Mouse (Mus musculus): ENCODE measurements around the gene Serinc5. TPM values are rescaled to one million over a fixed set of nuclear protein-coding genes. Genes with fewer than 3 reads are reported as not detected.
"Not testable (repeated sequence)": the region's sequence is repeated elsewhere in the genome, so short reads cannot be mapped to it uniquely, and the experiment has no call there.

Gene Serinc5
- polyA plus RNA-seq, 1 experiment from 2014 or later = 18.0 TPM

DNA sequence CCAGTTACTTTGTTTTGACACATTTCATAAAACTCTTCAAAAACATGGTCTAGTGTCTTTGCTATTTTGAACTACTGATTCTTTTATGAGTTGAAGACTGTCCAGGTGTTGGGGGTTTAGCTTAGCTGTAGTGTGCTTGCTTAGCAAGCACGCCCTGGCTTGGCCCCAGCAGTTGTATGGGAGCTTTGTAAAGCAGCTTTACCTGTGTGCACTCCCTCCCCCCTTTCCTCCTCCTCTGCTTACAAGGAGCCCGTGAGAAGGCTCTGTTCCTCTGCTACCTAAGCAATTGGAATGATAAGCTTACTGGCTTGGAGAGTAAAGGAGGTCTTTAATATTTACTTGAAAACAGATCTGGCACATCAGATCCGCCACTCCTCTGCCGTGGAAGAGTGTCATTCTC, 72.6 kb downstream of the Serinc5 start:
- no peaks in the 10 kb centered on the region for H3K27me3 ChIP-seq (ENCODE audit: control insufficient read depth, insufficient read depth, low read length)
- no peak overlapping the region for H3K4me2 ChIP-seq (replicated peaks; ENCODE audit: low read depth, low read length)
- H3K4me3 ChIP-seq (ENCODE audit: low read length) = no peak overlapping the region
- H3K27ac ChIP-seq (ENCODE audit: low read depth, low read length) = no peak overlapping the region
- H3K9me3 ChIP-seq (ENCODE audit: control insufficient read depth, low read length) = no peaks in the 10 kb centered on the region
- H3K9ac ChIP-seq (ENCODE audit: low read depth, low read length) = no peak overlapping the region
- 47% methylated on average over 4 of the region's 4 CpGs for WGBS
- no peaks in the 10 kb centered on the region for H3K36me3 ChIP-seq (ENCODE audit: control insufficient read depth, insufficient read depth, low read length)
- ATAC-seq (ENCODE audit: low FRiP score, low TSS enrichment) = no peak
- H3K4me1 ChIP-seq (ENCODE audit: control insufficient read depth, insufficient read depth, low read length) = no peaks in the 10 kb centered on the region

DNA sequence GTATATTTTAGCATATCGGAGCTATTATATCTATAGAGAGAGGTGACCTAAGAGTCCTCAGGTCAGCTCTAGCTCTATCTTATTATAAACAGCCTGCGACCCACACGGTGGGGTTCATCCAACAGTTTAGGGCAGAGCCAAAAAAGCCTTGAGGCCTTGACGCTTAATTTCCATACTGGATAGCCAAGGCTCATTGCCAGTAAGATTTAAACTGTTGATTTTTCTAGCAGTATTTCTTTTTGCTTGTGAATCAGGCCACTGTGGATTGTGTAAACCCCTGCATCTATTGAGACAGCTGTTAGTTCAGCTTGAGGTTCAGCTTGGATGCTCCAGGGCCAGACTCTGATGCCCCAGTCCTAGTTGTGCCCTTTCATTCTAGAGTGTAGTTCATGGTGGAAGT, 73.4 kb downstream of the Serinc5 start:
- H3K4me1 ChIP-seq (ENCODE audit: control insufficient read depth, insufficient read depth, low read length) = no peaks in the 10 kb centered on the region
- H3K9ac ChIP-seq (ENCODE audit: low read depth, low read length) = no peak overlapping the region
- no peak overlapping the region for H3K4me2 ChIP-seq (replicated peaks; ENCODE audit: low read depth, low read length)
- no peaks in the 10 kb centered on the region for H3K36me3 ChIP-seq (ENCODE audit: control insufficient read depth, insufficient read depth, low read length)
- WGBS = 75% methylated on average over 4 of the region's 4 CpGs
- H3K27ac ChIP-seq (ENCODE audit: low read depth, low read length) = no peak overlapping the region
- H3K4me3 ChIP-seq (ENCODE audit: low read length) = no peak overlapping the region
- no peaks in the 10 kb centered on the region for H3K9me3 ChIP-seq (ENCODE audit: control insufficient read depth, low read length)
- ATAC-seq (ENCODE audit: low FRiP score, low TSS enrichment) = no peak
- no peaks in the 10 kb centered on the region for H3K27me3 ChIP-seq (ENCODE audit: control insufficient read depth, insufficient read depth, low read length)

DNA sequence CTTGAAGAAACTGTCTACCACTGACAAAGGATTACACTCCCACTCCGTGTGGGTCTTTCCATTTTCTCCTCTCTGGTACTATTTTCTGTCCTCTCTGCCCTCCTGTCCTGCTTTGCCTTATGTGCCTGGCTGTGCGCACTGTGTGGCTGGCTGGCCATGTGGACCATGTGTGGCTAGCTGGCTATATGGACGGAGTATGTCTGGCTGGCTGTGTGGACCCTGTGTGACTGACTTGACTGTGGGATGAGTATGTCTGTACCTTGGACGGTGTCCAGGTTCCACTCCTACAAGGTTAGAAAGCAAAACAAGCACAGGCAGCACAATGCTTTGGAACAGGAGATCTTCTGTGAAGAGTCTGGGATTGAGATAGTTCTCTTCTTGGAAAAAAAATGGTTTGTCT, 74.4 kb downstream of the Serinc5 start:
- no peaks in the 10 kb centered on the region for H3K9me3 ChIP-seq (ENCODE audit: control insufficient read depth, low read length)
- no peaks in the 10 kb centered on the region for H3K27me3 ChIP-seq (ENCODE audit: control insufficient read depth, insufficient read depth, low read length)
- no peaks in the 10 kb centered on the region for H3K4me1 ChIP-seq (ENCODE audit: control insufficient read depth, insufficient read depth, low read length)

DNA sequence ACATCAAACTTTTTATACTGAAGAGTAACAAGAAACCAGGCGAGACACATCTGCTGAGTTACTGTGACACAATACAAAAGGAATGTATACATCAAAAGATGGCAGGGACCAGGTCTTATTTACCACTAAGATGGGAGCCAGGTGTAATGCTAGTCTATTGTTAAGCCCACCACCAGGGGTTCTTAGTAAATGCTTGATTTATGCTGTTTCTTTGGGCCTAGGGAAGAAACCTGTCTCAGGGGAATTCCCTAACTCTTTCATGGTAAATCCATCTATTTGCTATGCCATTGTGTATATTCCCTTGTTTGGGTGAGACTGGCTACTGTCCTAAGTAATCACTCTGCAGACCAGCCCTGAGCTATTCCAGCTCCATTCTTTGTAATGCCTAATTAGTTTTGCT, 76.3 kb downstream of the Serinc5 start:
- not testable (repeated sequence) for H3K9me3 ChIP-seq (ENCODE audit: control insufficient read depth, low read length); H3K27me3 ChIP-seq (ENCODE audit: control insufficient read depth, insufficient read depth, low read length); H3K27ac ChIP-seq (ENCODE audit: low read depth, low read length); H3K4me3 ChIP-seq (ENCODE audit: low read length); H3K4me1 ChIP-seq (ENCODE audit: control insufficient read depth, insufficient read depth, low read length); ATAC-seq (ENCODE audit: low FRiP score, low TSS enrichment); H3K9ac ChIP-seq (ENCODE audit: low read depth, low read length); H3K4me2 ChIP-seq (replicated peaks; ENCODE audit: low read depth, low read length); H3K36me3 ChIP-seq (ENCODE audit: control insufficient read depth, insufficient read depth, low read length)
- 94% methylated on average over 1 of the region's 1 CpGs for WGBS

More for the DNA sequence above, 74.4 kb downstream of the Serinc5 start:
- 85% methylated on average over 4 of the region's 4 CpGs for WGBS
- Histone ChIP-seq H3K4me2 (replicated peaks; ENCODE audit: low read depth, low read length) (no peak overlapping the region), H3K9ac (ENCODE audit: low read depth, low read length) (no peak overlapping the region), H3K36me3 (ENCODE audit: control insufficient read depth, insufficient read depth, low read length) (no peaks in the 10 kb centered on the region), H3K27ac (ENCODE audit: low read depth, low read length) (no peak overlapping the region), H3K4me3 (ENCODE audit: low read length) (no peak overlapping the region)
- no peak for ATAC-seq (ENCODE audit: low FRiP score, low TSS enrichment)

DNA sequence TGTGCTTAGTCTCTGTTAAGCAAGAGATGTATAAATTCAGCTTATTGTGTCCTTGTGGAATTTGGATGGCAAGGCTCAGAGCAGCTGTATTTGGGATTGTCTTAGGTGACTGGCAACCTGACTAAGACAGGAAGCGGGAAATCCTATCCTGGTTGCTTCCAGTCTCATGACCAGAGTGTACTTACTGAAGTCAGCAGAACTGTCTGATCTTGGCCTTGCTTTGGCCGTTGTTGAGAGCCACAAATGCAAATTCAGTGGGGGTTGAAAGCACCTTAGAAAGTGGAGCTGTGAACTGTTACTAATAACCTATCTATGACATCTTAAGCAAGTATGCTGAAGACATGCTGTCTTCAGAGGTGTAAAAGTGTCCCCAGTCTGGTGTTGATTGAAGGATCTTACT, 78.2 kb downstream of the Serinc5 start:
- H3K27me3 ChIP-seq (ENCODE audit: control insufficient read depth, insufficient read depth, low read length) = no peaks in the 10 kb centered on the region
- no peaks in the 10 kb centered on the region for H3K4me1 ChIP-seq (ENCODE audit: control insufficient read depth, insufficient read depth, low read length)
- H3K4me3 ChIP-seq (ENCODE audit: low read length) = no peak overlapping the region
- WGBS = 81% methylated on average over 2 of the region's 2 CpGs
- ATAC-seq (ENCODE audit: low FRiP score, low TSS enrichment) = no peak
- 0 out of 2 replicates have a peak, but pooled peaks cover 3% of the 10 kb centered on the region for H3K36me3 ChIP-seq (ENCODE audit: control insufficient read depth, insufficient read depth, low read length)
- no peak overlapping the region for H3K27ac ChIP-seq (ENCODE audit: low read depth, low read length)
- no peak overlapping the region for H3K4me2 ChIP-seq (replicated peaks; ENCODE audit: low read depth, low read length)
- no peak overlapping the region for H3K9ac ChIP-seq (ENCODE audit: low read depth, low read length)
- no peaks in the 10 kb centered on the region for H3K9me3 ChIP-seq (ENCODE audit: control insufficient read depth, low read length)

DNA sequence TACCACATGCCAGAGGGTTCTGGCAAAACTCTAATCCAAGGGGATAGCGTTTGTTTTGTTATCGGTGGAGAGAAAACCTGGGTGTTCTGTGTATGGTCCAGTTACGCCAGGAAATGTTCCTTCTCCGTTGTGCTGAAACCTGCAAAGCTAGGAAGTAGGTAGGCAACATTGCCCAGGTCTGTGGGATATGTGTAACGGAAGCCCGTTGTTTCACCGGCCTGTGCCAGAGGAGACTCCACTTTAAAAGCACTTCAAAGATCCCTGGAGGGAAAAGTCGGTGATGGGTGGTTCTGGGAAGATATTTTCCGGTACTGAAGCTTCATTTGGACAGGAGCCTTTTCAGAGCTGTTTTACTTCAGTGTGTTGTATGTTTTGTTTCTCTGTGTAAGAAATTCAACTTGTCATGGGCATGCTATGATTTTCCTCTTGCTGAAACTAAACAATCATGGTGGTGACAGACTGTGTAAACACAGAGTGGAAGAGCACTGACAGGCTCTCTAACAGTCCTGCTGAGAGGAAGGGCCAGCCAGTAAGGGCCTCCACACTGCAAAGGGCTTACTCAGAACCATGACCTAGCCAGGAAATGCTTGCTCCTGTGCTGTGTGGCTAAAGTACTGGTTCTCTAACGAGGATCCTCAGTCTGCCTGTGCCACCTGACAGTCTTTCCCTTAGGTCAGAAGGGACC, 83.1 kb downstream of the Serinc5 start:
- H3K9me3 ChIP-seq (ENCODE audit: control insufficient read depth, low read length) = no peaks in the 10 kb centered on the region
- no peak overlapping the region for H3K9ac ChIP-seq (ENCODE audit: low read depth, low read length)
- H3K27ac ChIP-seq (ENCODE audit: low read depth, low read length) = no peak overlapping the region
- H3K36me3 ChIP-seq (ENCODE audit: control insufficient read depth, insufficient read depth, low read length) = 0 out of 2 replicates have a peak, but pooled peaks cover 3% of the 10 kb centered on the region
- ATAC-seq (ENCODE audit: low FRiP score, low TSS enrichment) = no peak
- H3K4me2 ChIP-seq (replicated peaks; ENCODE audit: low read depth, low read length) = no peak overlapping the region
- WGBS = 76% methylated on average over 10 of the region's 10 CpGs
- no peak overlapping the region for H3K4me3 ChIP-seq (ENCODE audit: low read length)
- no peaks in the 10 kb centered on the region for H3K27me3 ChIP-seq (ENCODE audit: control insufficient read depth, insufficient read depth, low read length)
- H3K4me1 ChIP-seq (ENCODE audit: control insufficient read depth, insufficient read depth, low read length) = no peaks in the 10 kb centered on the region

GRCm38 (mm10) chr13:92696491-92696939, 85.6 kb downstream of the Serinc5 start:
- Histone ChIP-seq H3K9me3 (ENCODE audit: control insufficient read depth, low read length) (no peaks in the 10 kb centered on the region), H3K27me3 (ENCODE audit: control insufficient read depth, insufficient read depth, low read length) (no peaks in the 10 kb centered on the region), H3K9ac (ENCODE audit: low read depth, low read length) (no peak overlapping the region), H3K27ac (ENCODE audit: low read depth, low read length) (no peak overlapping the region), H3K36me3 (ENCODE audit: control insufficient read depth, insufficient read depth, low read length) (0 out of 2 replicates have a peak, but pooled peaks cover 3% of the 10 kb centered on the region), H3K4me1 (ENCODE audit: control insufficient read depth, insufficient read depth, low read length) (no peaks in the 10 kb centered on the region), H3K4me2 (replicated peaks; ENCODE audit: low read depth, low read length) (no peak overlapping the region), H3K4me3 (ENCODE audit: low read length) (no peak overlapping the region)
- 39% methylated on average over 5 of the region's 5 CpGs for WGBS
- no peak for ATAC-seq (ENCODE audit: low FRiP score, low TSS enrichment)

DNA sequence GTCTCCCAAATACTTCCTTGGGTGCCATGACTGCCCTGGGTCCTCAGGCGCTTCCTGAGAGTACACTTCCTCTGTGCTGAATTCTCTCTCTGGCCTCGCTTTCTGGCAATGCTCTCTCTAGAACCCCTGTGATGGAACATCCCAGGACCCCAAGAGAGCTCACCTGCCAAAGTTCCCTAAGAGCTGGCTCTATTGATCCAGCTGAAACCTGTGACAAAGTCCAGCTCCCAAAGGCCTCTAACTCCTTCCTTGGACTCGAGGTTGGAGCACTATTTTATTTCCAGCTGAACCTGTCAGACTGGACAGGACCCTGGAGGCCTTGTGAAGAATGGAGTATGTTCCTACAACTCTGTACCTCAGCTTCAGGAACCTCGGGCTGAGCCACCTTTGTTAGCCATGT, 86.2 kb downstream of the Serinc5 start:
- Histone ChIP-seq H3K9me3 (ENCODE audit: control insufficient read depth, low read length) (no peaks in the 10 kb centered on the region), H3K4me3 (ENCODE audit: low read length) (no peak overlapping the region), H3K27ac (ENCODE audit: low read depth, low read length) (no peak overlapping the region), H3K9ac (ENCODE audit: low read depth, low read length) (no peak overlapping the region), H3K4me1 (ENCODE audit: control insufficient read depth, insufficient read depth, low read length) (no peaks in the 10 kb centered on the region), H3K36me3 (ENCODE audit: control insufficient read depth, insufficient read depth, low read length) (0 out of 2 replicates have a peak, but pooled peaks cover 3% of the 10 kb centered on the region), H3K4me2 (replicated peaks; ENCODE audit: low read depth, low read length) (no peak overlapping the region), H3K27me3 (ENCODE audit: control insufficient read depth, insufficient read depth, low read length) (no peaks in the 10 kb centered on the region)
- whole genome bisulfite sequencing = 78% methylated on average over 4 of the region's 4 CpGs
- no peak for ATAC-seq (ENCODE audit: low FRiP score, low TSS enrichment)

GRCm38 (mm10) chr13:92698781-92699180, 87.9 kb downstream of the Serinc5 start:
- Histone ChIP-seq H3K27ac (ENCODE audit: low read depth, low read length) (no peak overlapping the region), H3K4me1 (ENCODE audit: control insufficient read depth, insufficient read depth, low read length) (no peaks in the 10 kb centered on the region), H3K27me3 (ENCODE audit: control insufficient read depth, insufficient read depth, low read length) (no peaks in the 10 kb centered on the region), H3K9me3 (ENCODE audit: control insufficient read depth, low read length) (no peaks in the 10 kb centered on the region), H3K9ac (ENCODE audit: low read depth, low read length) (no peak overlapping the region), H3K36me3 (ENCODE audit: control insufficient read depth, insufficient read depth, low read length) (no peaks in the 10 kb centered on the region), H3K4me2 (replicated peaks; ENCODE audit: low read depth, low read length) (no peak overlapping the region), H3K4me3 (ENCODE audit: low read length) (no peak overlapping the region)
- 84% methylated on average over 9 of the region's 9 CpGs for WGBS
- no peak for ATAC-seq (ENCODE audit: low FRiP score, low TSS enrichment)
